Mouse (Mus musculus) Muller cell, postnatal 12 days (primary cell): ENCODE results near the gene Gdf1.

Experiments
- DNase-seq: peaks from one replicate; pipeline ENCODE4 v3.0.0-alpha.2; 2015; ENCODE audit errors: inconsistent ontology term

Gene Gdf1

GRCm38 (mm10) chr8:70364066-70364465 is 34.4 kb downstream of the Gdf1 start:
- DNase-seq = no peak

- no peak for DNase-seq
Observed at GRCm38 (mm10) chr8:70366588-70366987, 37.0 kb downstream of the Gdf1 start.

GRCm38 (mm10) chr8:70370476-70370875 is 40.9 kb downstream of the Gdf1 start:
- DNase-seq = peak; percentile 51

- DNase-seq = peak; percentile 54
Observed at GRCm38 (mm10) chr8:70371951-70372350, 42.3 kb downstream of the Gdf1 start.

- no peak for DNase-seq
Observed at GRCm38 (mm10) chr8:70373397-70374317, 44.0 kb downstream of the Gdf1 start, which contains the start of gene Comp. Comp (plus strand) TSS chr8:70373558.

- peak; percentile 90 for DNase-seq
Observed at GRCm38 (mm10) chr8:70374318-70374927, 44.8 kb downstream of the Gdf1 start.

- no peak for DNase-seq
Observed at GRCm38 (mm10) chr8:70375212-70375859, 45.7 kb downstream of the Gdf1 start.

GRCm38 (mm10) chr8:70376275-70376741 is 46.7 kb downstream of the Gdf1 start:
- DNase-seq = no peak

GRCm38 (mm10) chr8:70377049-70377448 is 47.4 kb downstream of the Gdf1 start:
- no peak for DNase-seq

GRCm38 (mm10) chr8:70380069-70380468 is 50.5 kb downstream of the Gdf1 start:
- DNase-seq = no peak
